Mouse (Mus musculus) midbrain, postnatal 0 days (tissue): ENCODE measurements around the gene Kif6. TPM values are rescaled to one million over a fixed set of nuclear protein-coding genes. Genes with fewer than 3 reads are reported as not detected.

Source experiments
- ATAC-seq: fragments of 200-750 bp; cut with Nextera tagmentation; 2 replicates; pipeline ENCODE4 v1.8.0; 2017; ENCODE audit warnings: moderate number of reproducible peaks, mild to moderate bottlenecking, moderate TSS enrichment, moderate library complexity; ENCODE audit not compliant: low FRiP score
- DNase-seq: peaks from one replicate; pipeline ENCODE4 v3.0.0-alpha.2; 2015; ENCODE audit warnings: low spot score
- H3K27ac ChIP-seq: fragments of 300-500 bp; sonication (generic); 2 replicates; pipeline ENCODE4 v1.5.1; 2014; ENCODE audit warnings: low read depth, mild to moderate bottlenecking, low read length, mixed read lengths
- H3K27me3 ChIP-seq: fragments of 300-500 bp; sonication (generic); 2 replicates; pipeline ENCODE4 v1.6.1; 2014; ENCODE audit warnings: low read length, control low read depth, mixed read lengths; ENCODE audit not compliant: insufficient read depth
- H3K36me3 ChIP-seq: fragments of 300-500 bp; sonication (generic); 2 replicates; pipeline ENCODE4 v1.6.1; 2014; ENCODE audit warnings: low read length, control low read depth, mixed read lengths; ENCODE audit not compliant: insufficient read depth
- H3K4me1 ChIP-seq: fragments of 300-500 bp; sonication (generic); 2 replicates; pipeline ENCODE4 v1.6.1; 2014; ENCODE audit warnings: mild to moderate bottlenecking, control low read depth, antibody characterized with exemption, low read length, mixed read lengths; ENCODE audit not compliant: insufficient read depth
- H3K4me2 ChIP-seq: fragments of 300-500 bp; sonication (generic); 2 replicates; pipeline ENCODE4 v1.6.1; 2014; ENCODE audit warnings: low read depth, mild to moderate bottlenecking, low read length, mixed read lengths; ENCODE audit not compliant: poor library complexity, severe bottlenecking
- H3K4me3 ChIP-seq: fragments of 300-500 bp; sonication (generic); 2 replicates; pipeline ENCODE4 v1.5.1; 2014; ENCODE audit warnings: low read depth, mild to moderate bottlenecking, low read length, moderate library complexity
- H3K9ac ChIP-seq: fragments of 300-500 bp; sonication (generic); replicated peaks from 2 replicates; pipeline ENCODE4 v1.6.1; 2014; ENCODE audit warnings: mild to moderate bottlenecking, low read length, moderate library complexity, mixed read lengths; ENCODE audit not compliant: poor library complexity, severe bottlenecking
- H3K9me3 ChIP-seq: fragments of 300-500 bp; sonication (generic); 2 replicates; pipeline ENCODE4 v1.6.1; 2016; ENCODE audit warnings: low read length, control low read depth
- CTCF ChIP-seq: IDR thresholded peaks from 2 replicates; pipeline ENCODE4 v1.5.1; 2016; ENCODE audit warnings: antibody characterized with exemption, mild to moderate bottlenecking
- WGBS: fragments of 180-500 bp; shearing (Covaris S2); extraction: QIAGEN DNeasy Blood & Tissue Kit; methylation state at CpG from one replicate; pipeline ENCODE4 v1.1.7; 2014; 5-methylcytosine and 5-hydroxymethylcytosine counted together
- polyA plus RNA-seq: library from polyadenylated mRNA; unstranded; fragments of >200 nt; fragmentation: Nextera tagmentation; extraction: Ambion mirVana; gene quantifications from 2 replicates; pipeline ENCODE4 v1.2.1, GENCODE M21; 2015
- total RNA-seq: library from RNA; depleted of rRNA; stranded (reverse); fragments of >200 nt; gene quantifications from 2 replicates; pipeline ENCODE4 v1.2.3, GENCODE M21; 2014

Gene Kif6
- total and polyA plus RNA-seq, 2 experiments from 2014 or later: 1.7 to 2.1 TPM

DNA sequence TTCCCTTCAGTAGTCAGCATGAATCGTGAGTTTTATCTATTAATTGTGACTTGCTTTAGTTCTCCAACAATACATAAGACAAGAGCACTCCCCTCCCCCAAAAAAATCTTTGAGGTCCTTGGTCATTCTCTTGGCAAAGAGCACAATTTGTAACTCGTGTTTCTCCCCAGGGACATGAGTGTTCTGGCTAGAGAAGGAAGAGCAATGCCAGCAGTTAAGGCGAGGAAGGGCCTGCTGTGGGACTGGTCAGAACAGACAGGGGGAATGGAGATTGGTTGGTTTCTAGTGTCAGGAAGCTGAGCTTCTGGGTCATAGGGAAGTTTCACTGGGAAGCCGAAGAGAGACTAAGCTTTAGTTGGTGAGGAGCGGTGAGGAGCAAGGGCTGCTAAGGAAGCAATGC lies 184.2 kb downstream of the Kif6 start:
- no peak for TF ChIP-seq CTCF
- WGBS: 75% methylated on average over 5 of the region's 5 CpGs
- DNase-seq (no peak), ATAC-seq (no peak)
- Histone ChIP-seq H3K27ac (no peak overlapping the region), H3K9me3 (no peaks in the 10 kb centered on the region), H3K4me1 (no peaks in the 10 kb centered on the region), H3K9ac (no peak overlapping the region), H3K4me3 (no peak overlapping the region), H3K36me3 (no peaks in the 10 kb centered on the region), H3K4me2 (no peak overlapping the region), H3K27me3 (no peaks in the 10 kb centered on the region)

DNA sequence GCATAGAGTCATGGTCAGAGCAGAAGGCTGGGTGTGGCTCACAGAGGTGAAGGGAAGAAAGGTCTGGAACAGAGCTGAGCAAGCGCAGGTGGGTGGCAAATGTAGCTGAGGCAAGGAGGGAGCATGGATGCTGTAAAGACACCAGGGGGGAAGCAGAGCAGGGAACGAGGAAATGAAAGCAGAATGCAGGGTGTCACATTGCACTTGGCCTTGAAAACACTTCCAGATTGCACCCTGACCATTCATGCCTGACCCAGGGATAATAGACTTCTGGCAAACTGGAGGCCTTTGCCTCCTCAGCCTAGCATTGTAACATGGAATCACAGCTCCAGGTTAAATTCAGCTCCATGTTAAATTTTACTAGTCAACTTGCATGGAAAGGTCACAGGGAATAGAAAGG lies 185.2 kb downstream of the Kif6 start:
- Histone ChIP-seq H3K4me1 (no peaks in the 10 kb centered on the region), H3K4me2 (no peak overlapping the region), H3K9ac (no peak overlapping the region), H3K4me3 (no peak overlapping the region), H3K9me3 (no peaks in the 10 kb centered on the region), H3K27ac (no peak overlapping the region), H3K27me3 (no peaks in the 10 kb centered on the region), H3K36me3 (no peaks in the 10 kb centered on the region)
- DNase-seq (no peak), ATAC-seq (no peak)
- TF ChIP-seq CTCF: no peak
- WGBS: 77% methylated on average over 2 of the region's 2 CpGs

DNA sequence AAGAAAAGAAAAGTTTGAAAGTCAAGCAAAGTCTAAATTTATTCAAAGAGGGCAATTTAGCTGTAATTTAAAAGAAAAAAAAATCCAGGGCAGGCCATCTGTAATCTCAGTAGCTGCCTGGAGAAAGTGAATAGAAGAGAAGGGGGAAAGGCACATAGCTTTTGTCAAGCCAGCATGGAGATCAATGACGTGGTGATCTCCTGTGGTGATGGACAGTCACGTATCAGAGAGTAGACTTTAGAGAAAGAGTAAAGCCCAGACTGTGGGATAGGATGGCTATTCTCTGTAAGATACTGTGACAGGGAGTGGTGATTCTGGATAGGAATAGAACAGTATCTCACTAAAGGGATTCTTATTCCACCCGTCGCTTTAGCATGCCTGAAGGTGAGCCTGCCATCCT lies 192.5 kb downstream of the Kif6 start:
- ATAC-seq: no peak
- no peak for TF ChIP-seq CTCF

DNA sequence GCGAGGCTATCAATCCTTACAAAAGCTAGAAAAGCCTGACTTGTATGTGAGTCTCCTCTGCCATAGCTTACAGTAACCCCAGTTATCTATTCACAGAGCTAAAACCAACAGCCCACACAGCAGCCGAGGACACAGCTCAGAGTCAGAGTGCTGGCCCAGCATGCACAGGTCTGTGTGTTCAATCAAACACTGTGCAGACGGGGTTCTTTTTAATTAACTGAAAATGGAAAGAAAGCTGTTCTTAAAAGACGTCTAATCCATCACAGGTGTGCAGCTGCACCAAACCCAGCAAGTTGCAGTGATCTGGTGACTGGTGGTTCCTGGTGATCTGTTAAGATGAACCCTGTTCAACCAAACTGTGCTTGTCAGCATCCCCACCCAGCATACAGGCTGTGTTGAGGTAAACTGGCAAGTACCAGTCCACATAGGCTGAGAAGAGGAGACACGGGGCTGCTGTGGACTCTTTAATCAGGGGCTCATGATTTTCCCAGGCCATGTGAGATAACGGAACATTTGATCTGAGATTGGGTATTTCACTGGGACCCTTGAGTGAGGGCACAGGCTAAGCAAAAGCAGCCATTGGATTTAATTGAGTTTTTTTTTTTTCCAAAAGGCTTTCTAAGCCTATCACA lies 193.9 kb downstream of the Kif6 start:
- no peaks in the 10 kb centered on the region for H3K4me1 ChIP-seq
- no peak for TF ChIP-seq CTCF
- 73% methylated on average over 6 of the region's 6 CpGs for WGBS

More for the DNA sequence above, 192.5 kb downstream of the Kif6 start:
- Histone ChIP-seq H3K4me1 (no peaks in the 10 kb centered on the region), H3K36me3 (no peaks in the 10 kb centered on the region), H3K27ac (no peak overlapping the region), H3K4me3 (no peak overlapping the region), H3K27me3 (no peaks in the 10 kb centered on the region), H3K9me3 (no peaks in the 10 kb centered on the region), H3K9ac (no peak overlapping the region), H3K4me2 (no peak overlapping the region)
- no peak for DNase-seq
- WGBS: 63% methylated on average over 4 of the region's 4 CpGs

DNA sequence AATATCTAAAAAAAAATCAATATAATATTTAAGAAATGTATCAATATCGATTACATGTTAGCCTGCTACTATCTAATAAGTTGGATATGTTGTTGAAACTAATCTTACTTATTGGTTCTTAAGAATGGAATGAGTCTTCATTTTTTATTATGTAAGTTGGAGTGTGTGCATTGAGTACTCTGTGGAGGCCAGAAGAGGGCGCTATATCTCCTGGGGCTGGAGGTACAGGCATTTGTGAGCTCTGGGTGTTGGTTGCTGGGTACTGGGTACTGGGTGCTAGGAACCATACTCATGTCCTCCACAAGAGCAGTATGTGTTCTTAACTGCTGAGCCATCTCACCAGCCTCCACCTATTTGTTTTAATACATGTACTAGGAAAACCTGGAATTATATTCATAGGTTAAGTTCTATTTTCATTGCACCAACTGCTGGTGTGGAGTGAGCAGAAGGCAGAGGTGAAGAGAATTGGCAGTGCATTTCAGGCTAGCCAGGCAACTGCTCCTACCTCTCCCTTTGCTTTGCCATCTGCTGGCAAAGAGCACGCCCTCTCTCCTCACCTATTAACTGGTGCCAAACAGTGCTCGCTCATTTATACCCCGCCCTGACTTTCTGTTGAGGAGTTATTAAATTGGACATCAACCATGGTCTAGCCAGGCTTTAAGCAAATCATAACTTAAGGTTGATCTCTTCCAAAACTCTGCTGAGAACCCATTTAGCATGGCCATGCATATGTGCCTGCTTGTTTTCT lies 199.1 kb downstream of the Kif6 start:
- DNase-seq: no peak
- Histone ChIP-seq H3K4me3 (no peak overlapping the region), H3K9ac (no peak overlapping the region), H3K4me2 (no peak overlapping the region), H3K27me3 (no peaks in the 10 kb centered on the region), H3K9me3 (no peaks in the 10 kb centered on the region), H3K36me3 (no peaks in the 10 kb centered on the region), H3K27ac (no peak overlapping the region), H3K4me1 (no peaks in the 10 kb centered on the region)
- TF ChIP-seq CTCF: no peak
- ATAC-seq: no peak
- WGBS: 90% methylated on average over 5 of the region's 5 CpGs

More for the DNA sequence above, 193.9 kb downstream of the Kif6 start:
- no peaks in the 10 kb centered on the region for H3K9me3 ChIP-seq
- no peak overlapping the region for H3K4me3 ChIP-seq
- DNase-seq (no peak), ATAC-seq (no peak)
- no peak overlapping the region for H3K9ac ChIP-seq
- no peaks in the 10 kb centered on the region for H3K36me3 ChIP-seq
- H3K4me2 ChIP-seq: no peak overlapping the region
- H3K27me3 ChIP-seq: no peaks in the 10 kb centered on the region
- no peak overlapping the region for H3K27ac ChIP-seq

DNA sequence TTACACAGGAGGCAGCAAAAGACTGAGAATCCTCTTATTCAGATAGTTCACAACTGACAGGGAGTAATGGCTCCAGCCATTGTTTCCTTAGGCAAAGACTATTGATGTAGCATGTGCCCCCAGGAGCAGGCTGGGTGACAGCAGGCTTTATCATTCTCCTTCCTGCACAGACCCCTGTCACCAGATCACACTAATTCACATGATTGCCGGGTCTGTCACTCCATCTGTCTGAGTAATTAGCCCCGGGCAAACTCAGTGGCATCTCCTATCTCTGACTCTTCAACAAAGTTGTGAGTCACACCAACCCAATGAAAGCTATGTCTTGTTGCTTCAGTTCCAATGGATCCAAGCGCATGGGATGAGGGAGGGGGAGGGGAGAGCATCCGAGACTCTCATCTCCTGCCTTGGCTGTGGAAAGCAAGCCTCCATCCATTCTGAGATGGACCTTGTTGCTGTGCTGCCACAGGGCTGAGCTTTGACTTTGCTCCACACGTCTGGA lies 201.2 kb downstream of the Kif6 start:
- Histone ChIP-seq H3K36me3 (no peaks in the 10 kb centered on the region), H3K27me3 (no peaks in the 10 kb centered on the region), H3K4me2 (no peak overlapping the region), H3K4me3 (no peak overlapping the region), H3K9ac (no peak overlapping the region), H3K4me1 (no peaks in the 10 kb centered on the region), H3K9me3 (no peaks in the 10 kb centered on the region), H3K27ac (no peak overlapping the region)
- WGBS: 37% methylated on average over 5 of the region's 5 CpGs
- ATAC-seq (peak; percentile 44; the same call in 1 of the 2 replicates), DNase-seq (peak; percentile 53)
- TF ChIP-seq CTCF: no peak
